Mouse (Mus musculus) C2C12 (cell line): ENCODE results near the gene Id4. TPM values are rescaled to one million over a fixed set of nuclear protein-coding genes. Genes with fewer than 3 reads are reported as not detected.

Source experiments
- H3K27me3 ChIP-seq: one replicate; pipeline ENCODE4 v1.6.1; 2011; ENCODE audit not compliant: control insufficient read depth, insufficient read depth, insufficient read length
- H3K36me3 ChIP-seq: one replicate; pipeline ENCODE4 v1.6.1; 2011; ENCODE audit not compliant: control insufficient read depth, insufficient read depth
- H3K4me3 ChIP-seq: one replicate; pipeline ENCODE4 v1.5.1; 2011; ENCODE audit warnings: mild to moderate bottlenecking, control low read depth; ENCODE audit not compliant: poor library complexity, insufficient read depth, severe bottlenecking
- H3K79me2 ChIP-seq: one replicate; pipeline ENCODE4 v1.6.1; 2011; ENCODE audit not compliant: control insufficient read depth, insufficient read depth
- H3K79me3 ChIP-seq: one replicate; pipeline ENCODE4 v1.6.1; 2011; ENCODE audit warnings: low read depth, control low read depth
- H3ac ChIP-seq: one replicate; pipeline ENCODE3; 2011; ENCODE audit warnings: low read depth; ENCODE audit not compliant: control insufficient read depth, insufficient read length
- CEBPB ChIP-seq: IDR thresholded peaks from one replicate; pipeline ENCODE4 v1.6.1; 2011; ENCODE audit warnings: low read depth, mild to moderate bottlenecking, control low read depth, moderate library complexity
- CTCF ChIP-seq: IDR thresholded peaks from one replicate; pipeline ENCODE4 v1.5.1; 2011; ENCODE audit not compliant: control insufficient read depth, insufficient read depth, insufficient read length
- FOSL1 ChIP-seq: IDR thresholded peaks from one replicate; pipeline ENCODE4 v1.8.0; 2011; ENCODE audit warnings: mild to moderate bottlenecking, low read length; ENCODE audit not compliant: poor library complexity, insufficient read depth, severe bottlenecking
- MAX ChIP-seq: IDR thresholded peaks from one replicate; pipeline ENCODE4 v1.6.1; 2011; ENCODE audit warnings: mild to moderate bottlenecking, control low read depth
- MYOD1 ChIP-seq: IDR thresholded peaks from one replicate; pipeline ENCODE4 v1.6.1; 2011; ENCODE audit warnings: low read depth; ENCODE audit not compliant: control insufficient read depth, insufficient read length
- MYOG ChIP-seq: IDR thresholded peaks from one replicate; pipeline ENCODE4 v1.6.1; 2011; ENCODE audit not compliant: control insufficient read depth, insufficient read length; ENCODE audit errors: extremely low read depth
- USF1 ChIP-seq: IDR thresholded peaks from one replicate; pipeline ENCODE4 v1.6.1; 2011; ENCODE audit warnings: low read depth, mild to moderate bottlenecking, control low read depth, moderate library complexity
- long read RNA-seq, 2 experiments: library from polyadenylated mRNA; unstranded; transcript quantifications; one replicate each; pipeline ENCODE4 v2.0.0; 2019 to 2020
- polyA plus RNA-seq: library from polyadenylated mRNA; unstranded; fragments of >200 nt; fragmentation: generic; extraction: Trizol; gene quantifications from one replicate; pipeline ENCODE4 v1.2.1, GENCODE M21; 2012; ENCODE audit warnings: missing spikeins

The Id4 gene
- 0.29 TPM for polyA plus RNA-seq
- long read RNA-seq, experiment 1, result 0 reads
- long read RNA-seq, experiment 2, result 0 reads

- H3K79me2 ChIP-seq, result no peaks in the 10 kb centered on the region
- no peak for TF ChIP-seq CTCF
- no peak for TF ChIP-seq USF1
- no peak for TF ChIP-seq CEBPB
- no peak for TF ChIP-seq MYOD1
- TF ChIP-seq MAX, result no peak
- no peak for TF ChIP-seq MYOG
- no peak for TF ChIP-seq FOSL1
- H3ac ChIP-seq, result peak within 1 kb of the TSS; percentile 49
- no peaks in the 10 kb centered on the region for H3K36me3 ChIP-seq
- peak within 1 kb of the TSS; percentile 21 for H3K4me3 ChIP-seq
- H3K27me3 ChIP-seq, result peaks cover 6% of the 10 kb centered on the region
- H3K79me3 ChIP-seq, result no peaks in the 10 kb centered on the region
Observed at GRCm38 (mm10) chr13:48260690-48261278, at the start of gene Id4. Gene Id4 (plus strand): TSS chr13:48261228.

GRCm38 (mm10) chr13:48227136-48227535 is 33.9 kb upstream of the Id4 start:
- no peaks in the 10 kb centered on the region for H3K27me3 ChIP-seq
- H3K4me3 ChIP-seq, result no peak overlapping the region
- H3K79me2 ChIP-seq, result no peaks in the 10 kb centered on the region
- H3ac ChIP-seq, result no peak overlapping the region
- no peak for TF ChIP-seq USF1
- no peak for TF ChIP-seq MYOD1
- no peak for TF ChIP-seq CEBPB
- no peak for TF ChIP-seq FOSL1
- H3K79me3 ChIP-seq, result no peaks in the 10 kb centered on the region
- no peaks in the 10 kb centered on the region for H3K36me3 ChIP-seq

- Histone ChIP-seq H3K27me3 (no peaks in the 10 kb centered on the region), H3K79me3 (no peaks in the 10 kb centered on the region), H3ac (peak overlapping the region; percentile 52), H3K4me3 (no peak overlapping the region), H3K36me3 (no peaks in the 10 kb centered on the region), H3K79me2 (no peaks in the 10 kb centered on the region)
- TF ChIP-seq MYOG (no peak), USF1 (no peak), CTCF (no peak), CEBPB (no peak), MYOD1 (no peak), MAX (no peak), FOSL1 (no peak)
Observed at GRCm38 (mm10) chr13:48227712-48228111, 33.3 kb upstream of the Id4 start.

- Histone ChIP-seq H3K27me3 (no peaks in the 10 kb centered on the region), H3K4me3 (no peak overlapping the region), H3K79me3 (no peaks in the 10 kb centered on the region), H3ac (peak overlapping the region; percentile 52), H3K79me2 (no peaks in the 10 kb centered on the region), H3K36me3 (no peaks in the 10 kb centered on the region)
- no peak for TF ChIP-seq CTCF
- TF ChIP-seq MAX, result no peak
- TF ChIP-seq MYOG, result no peak
- no peak for TF ChIP-seq USF1
- no peak for TF ChIP-seq MYOD1
- TF ChIP-seq CEBPB, result no peak
- TF ChIP-seq FOSL1, result no peak
Observed at GRCm38 (mm10) chr13:48228114-48228513, 32.9 kb upstream of the Id4 start.

- TF ChIP-seq FOSL1 (no peak), MYOD1 (no peak), MAX (no peak), USF1 (no peak), CEBPB (no peak), MYOG (no peak)
- no peaks in the 10 kb centered on the region for H3K79me2 ChIP-seq
- no peaks in the 10 kb centered on the region for H3K27me3 ChIP-seq
- no peak overlapping the region for H3K4me3 ChIP-seq
- H3ac ChIP-seq, result no peak overlapping the region
- no peaks in the 10 kb centered on the region for H3K79me3 ChIP-seq
- H3K36me3 ChIP-seq, result no peaks in the 10 kb centered on the region
Observed at GRCm38 (mm10) chr13:48230996-48231395, 30.0 kb upstream of the Id4 start.

- Histone ChIP-seq H3K4me3 (no peak overlapping the region), H3ac (no peak overlapping the region)
- no peak for TF ChIP-seq MYOD1
- no peak for TF ChIP-seq USF1
- no peak for TF ChIP-seq CEBPB
- no peak for TF ChIP-seq MAX
- TF ChIP-seq CTCF, result no peak
- no peak for TF ChIP-seq FOSL1
- no peak for TF ChIP-seq MYOG
Observed at GRCm38 (mm10) chr13:48236436-48236835, 24.6 kb upstream of the Id4 start.

More at GRCm38 (mm10) chr13:48236436-48236835, 24.6 kb upstream of the Id4 start:
- Histone ChIP-seq H3K36me3 (no peaks in the 10 kb centered on the region), H3K79me2 (no peaks in the 10 kb centered on the region), H3K79me3 (no peaks in the 10 kb centered on the region), H3K27me3 (no peaks in the 10 kb centered on the region)
